Mouse (Mus musculus): ENCODE data around the gene Vmn1r77.
"Not testable (repeated sequence)": the region's sequence is repeated elsewhere in the genome, so short reads cannot be mapped to it uniquely, and the experiment has no call there.

The Vmn1r77 gene

DNA sequence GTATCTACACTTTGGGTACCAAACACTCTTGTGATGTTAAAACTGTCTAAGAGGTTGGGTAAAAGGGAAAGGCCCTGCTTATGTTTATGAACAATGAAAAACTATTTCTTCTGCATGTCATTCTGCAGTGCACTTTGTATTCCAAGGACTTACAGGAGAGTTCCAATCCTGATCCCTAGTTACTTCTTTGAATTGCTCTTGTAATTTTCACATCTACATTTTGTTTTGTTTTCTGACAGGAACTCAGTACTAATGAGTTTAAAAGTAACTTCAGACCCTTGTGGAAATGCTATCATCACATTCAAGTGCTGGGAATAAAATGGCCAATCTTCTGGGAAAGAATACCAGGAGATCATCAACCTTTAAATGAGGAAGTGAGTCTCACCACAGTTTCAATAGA, at the start of gene Vmn1r77:
TSS of gene Vmn1r77 (plus strand) at position 301 of the 400 bp plus-strand sequence.
- DNase-seq (ENCODE audit: inconsistent ontology term): not testable (repeated sequence)

DNA sequence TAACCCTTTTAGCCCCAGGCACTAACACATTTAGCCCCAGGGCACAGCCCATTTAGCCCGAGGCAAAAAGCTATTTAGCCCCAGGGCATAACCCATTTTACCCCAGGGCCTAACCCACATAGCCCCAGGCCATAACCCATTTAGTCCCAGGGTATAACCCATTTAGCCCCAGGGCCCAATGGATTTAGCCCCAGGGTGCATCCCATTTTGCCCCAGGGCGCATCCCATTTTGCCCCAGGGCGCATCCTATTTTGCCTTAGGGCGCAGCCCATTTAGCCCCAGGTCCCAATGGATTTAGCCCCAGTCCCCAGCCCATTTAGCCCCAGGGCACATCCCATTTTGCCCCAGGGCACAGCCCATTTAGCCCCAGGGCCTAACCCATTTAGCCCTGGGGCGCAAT, 25.1 kb upstream of the Vmn1r77 start:
- not testable (repeated sequence) for DNase-seq (ENCODE audit: inconsistent ontology term)

DNA sequence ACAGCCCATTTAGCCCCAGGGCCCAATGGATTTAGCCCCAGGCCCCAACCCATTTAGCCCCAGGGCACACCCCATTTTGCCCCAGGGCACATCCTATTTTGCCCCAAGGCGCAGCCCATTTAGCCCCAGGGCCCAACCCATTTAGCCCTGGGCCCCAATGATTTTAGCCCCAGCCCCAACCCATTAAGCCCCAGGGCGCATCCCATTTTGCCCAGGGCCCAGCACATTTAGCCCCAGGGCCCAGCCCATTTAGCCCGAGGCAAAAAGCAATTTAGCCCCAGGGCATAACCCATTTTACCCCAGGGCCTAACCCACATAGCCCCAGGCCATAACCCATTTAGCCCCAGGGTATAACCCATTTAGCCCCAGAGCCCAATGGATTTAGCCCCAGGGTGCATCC, 24.2 kb upstream of the Vmn1r77 start:
- not testable (repeated sequence) for DNase-seq (ENCODE audit: inconsistent ontology term)

DNA sequence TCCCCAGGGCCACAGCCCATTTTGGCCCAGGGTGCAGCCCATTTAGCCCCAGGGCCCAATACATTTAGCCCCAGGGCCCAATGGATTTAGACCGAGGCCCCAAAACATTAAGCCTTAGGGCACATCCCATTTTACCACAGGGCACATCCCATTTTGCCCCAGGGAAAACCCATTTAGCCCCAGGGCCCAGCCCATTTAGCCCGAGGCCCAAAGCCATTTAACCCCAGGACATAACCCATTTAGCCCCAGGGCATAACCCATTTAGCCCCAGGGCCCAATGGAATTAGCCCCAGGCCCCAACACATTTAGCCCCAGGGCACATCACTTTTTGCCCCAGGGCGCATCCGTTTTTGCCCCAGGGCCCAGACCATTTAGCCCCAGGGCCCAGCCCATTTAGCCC, 23.4 kb upstream of the Vmn1r77 start:
- no peak for DNase-seq (ENCODE audit: inconsistent ontology term)

DNA sequence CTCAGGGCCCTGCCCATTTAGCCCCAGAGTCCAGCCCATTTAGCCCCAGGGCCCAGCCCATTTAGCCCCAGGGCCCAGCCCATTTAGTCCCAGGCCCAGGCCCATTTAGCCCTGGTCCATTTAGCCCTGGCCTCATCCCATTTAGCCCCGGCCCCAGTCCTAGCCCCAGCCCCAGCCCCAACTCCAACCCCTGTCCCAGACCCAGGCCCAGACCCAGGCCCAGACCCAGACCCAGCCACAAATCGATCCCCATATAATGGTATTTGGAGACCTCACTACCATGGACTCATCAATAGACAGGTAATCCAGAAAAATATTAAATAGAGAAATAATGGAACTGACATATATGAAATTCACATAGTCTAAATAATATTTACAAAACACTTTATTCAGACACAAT, 18.7 kb upstream of the Vmn1r77 start:
- not testable (repeated sequence) for DNase-seq (ENCODE audit: inconsistent ontology term)

DNA sequence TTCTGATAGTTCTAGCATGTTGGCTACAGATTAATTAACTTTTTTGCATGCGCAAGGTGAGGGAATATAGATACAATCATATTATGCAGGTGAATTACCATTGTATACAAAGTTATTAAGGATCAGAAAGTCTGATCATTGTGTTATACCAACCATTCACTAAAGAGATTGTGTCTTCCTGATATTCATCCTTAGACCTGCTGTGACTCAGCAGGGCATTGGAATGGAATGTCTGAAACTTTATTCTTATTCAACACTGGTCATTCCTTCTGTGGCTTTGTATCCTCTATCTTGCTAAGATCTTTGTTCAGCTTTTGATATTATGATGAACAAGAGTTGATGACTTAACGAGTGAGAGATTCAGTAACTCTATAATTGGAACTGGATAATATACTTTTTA, 4.1 kb downstream of the Vmn1r77 start:
- no peak for DNase-seq (ENCODE audit: inconsistent ontology term)
